In the genomic region with DNA sequence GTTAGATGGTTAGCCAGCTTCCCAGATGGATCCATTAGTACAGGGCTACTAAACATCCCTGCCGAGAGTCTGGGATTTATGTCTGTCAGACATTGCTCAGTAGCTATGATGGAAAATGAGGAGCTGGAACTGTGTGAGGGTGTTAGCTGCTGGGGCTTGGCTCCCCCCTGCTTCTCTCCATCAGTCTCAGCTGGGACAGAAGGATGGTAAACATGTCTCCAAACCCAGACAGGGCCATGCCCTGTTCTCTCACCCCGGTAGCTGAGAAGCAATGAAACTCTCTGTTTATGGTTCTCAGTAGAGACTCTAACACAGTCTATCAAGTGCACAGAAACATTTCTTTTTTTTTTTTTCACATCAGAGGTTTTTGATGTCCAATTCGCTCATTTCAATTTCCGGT, we compare ENCODE assay signal across 26 mouse cellular contexts. TPM values are rescaled to one million over a fixed set of nuclear protein-coding genes. Genes with fewer than 3 reads are reported as not detected.
DNase-seq lines count a peak whose midpoint lies in the region; ATAC-seq and TF ChIP-seq lines count a peak whose summit lies in the region.
"Had no signal": no experiment of that assay in that cellular context is flagged by ENCODE, and none has a peak within 500 bp of the region (broad histone marks: within the 10 kb centered on the region; RNA-seq: fewer than 3 reads in every experiment).

No protein-coding gene starts in this region.

- H3K27ac ChIP-seq in heart, embryonic 12.5 days (ENCODE audit: poor library complexity, severe bottlenecking), result no peak overlapping the region
- H3K27ac ChIP-seq in lung, embryonic 14.5 days (ENCODE audit: low read depth), result no peak overlapping the region
- H3K27ac ChIP-seq in lung, embryonic 16.5 days (ENCODE audit: low read length), result no peak overlapping the region
- H3K27ac ChIP-seq: embryonic facial prominence, embryonic 10.5 days; embryonic facial prominence, embryonic 12.5 days; forebrain, embryonic 13.5 days had no signal

- 0 out of 2 replicates have a peak, but pooled peaks cover 3% of the 10 kb centered on the region for H3K9me3 ChIP-seq in heart, embryonic 12.5 days (replicated peaks)
- H3K9me3 ChIP-seq in lung, embryonic 14.5 days (ENCODE audit: low read depth, low read length), result no peaks in the 10 kb centered on the region
- 0 out of 2 replicates have a peak, but pooled peaks cover 3% of the 10 kb centered on the region for H3K9me3 ChIP-seq in lung, embryonic 16.5 days (ENCODE audit: control insufficient read depth, low read length)
- H3K9me3 ChIP-seq: embryonic facial prominence, embryonic 10.5 days; embryonic facial prominence, embryonic 12.5 days; forebrain, embryonic 13.5 days had no signal

- H3K4me2 ChIP-seq in heart, embryonic 12.5 days, result no peak overlapping the region
- no peak overlapping the region for H3K4me2 ChIP-seq in lung, embryonic 14.5 days
- H3K4me2 ChIP-seq in lung, embryonic 16.5 days (ENCODE audit: low read depth, low read length), result no peak overlapping the region
- H3K4me2 ChIP-seq: embryonic facial prominence, embryonic 12.5 days; forebrain, embryonic 13.5 days had no signal

- TF ChIP-seq CTCF in lung, embryonic 14.5 days (IDR thresholded peaks at IDR 0.05; ENCODE audit: low read depth), result no peak
- no peak for TF ChIP-seq CTCF in lung, adult 2 months (IDR thresholded peaks at IDR 0.05; ENCODE audit: insufficient read depth, low read length)

- no peaks in the 10 kb centered on the region for H3K36me3 ChIP-seq in heart, embryonic 12.5 days
- H3K36me3 ChIP-seq in lung, embryonic 14.5 days (ENCODE audit: insufficient read depth), result no peaks in the 10 kb centered on the region
- H3K36me3 ChIP-seq in lung, embryonic 16.5 days (ENCODE audit: control insufficient read depth, insufficient read depth, low read length), result no peaks in the 10 kb centered on the region
- H3K36me3 ChIP-seq: embryonic facial prominence, embryonic 10.5 days; embryonic facial prominence, embryonic 12.5 days; G1E had no signal

- H3K4me1 ChIP-seq in heart, embryonic 12.5 days (replicated peaks), result peaks cover 3% of the 10 kb centered on the region; the same call in 1 of the 2 replicates
- H3K4me1 ChIP-seq in lung, embryonic 14.5 days (ENCODE audit: insufficient read depth), result no peaks in the 10 kb centered on the region
- H3K4me1 ChIP-seq in lung, embryonic 16.5 days (replicated peaks; ENCODE audit: control insufficient read depth, insufficient read depth, low read length), result no peaks in the 10 kb centered on the region; the same call in 1 of the 2 replicates
- H3K4me1 ChIP-seq in lung, adult 2 months (ENCODE audit: control insufficient read depth, insufficient read depth, low read length), result no peaks in the 10 kb centered on the region
- H3K4me1 ChIP-seq: embryonic facial prominence, embryonic 12.5 days; forebrain, embryonic 13.5 days had no signal

- no peak for TF ChIP-seq POLR2A in lung, adult 2 months (IDR thresholded peaks at IDR 0.05; ENCODE audit: borderline replicate concordance, extremely low read depth, low read depth, low read length)

- no peaks in the 10 kb centered on the region for H3K27me3 ChIP-seq in heart, embryonic 12.5 days (replicated peaks)
- no peaks in the 10 kb centered on the region for H3K27me3 ChIP-seq in lung, embryonic 14.5 days (ENCODE audit: insufficient read depth, low read length)
- no peaks in the 10 kb centered on the region for H3K27me3 ChIP-seq in lung, embryonic 16.5 days (ENCODE audit: control insufficient read depth, insufficient read depth, low read depth, low read length)
- H3K27me3 ChIP-seq: CH12.LX; embryonic facial prominence, embryonic 12.5 days; forebrain, embryonic 13.5 days had no signal

- no peak for ATAC-seq in heart, embryonic 12.5 days (ENCODE audit: insufficient number of reproducible peaks, low FRiP score)
- ATAC-seq in lung, embryonic 14.5 days (ENCODE audit: insufficient read depth), result peak; percentile 28; the same call in 1 of the 2 replicates
- ATAC-seq in lung, embryonic 16.5 days (ENCODE audit: low read depth), result peak; percentile 49; the same call in 1 of the 2 replicates
- ATAC-seq: activated CD4-positive, CD25-positive, alpha-beta regulatory T cell, adult 4 months; CD4-positive, CD25-positive, alpha-beta regulatory T cell, adult 4 months; forebrain, embryonic 13.5 days; Patski had no signal

- 87% methylated on average over 4 of the region's 4 CpGs for WGBS in heart, embryonic 12.5 days
- WGBS in lung, embryonic 14.5 days, result 61% methylated on average over 4 of the region's 4 CpGs
- WGBS in lung, embryonic 16.5 days, result 50% methylated on average over 4 of the region's 4 CpGs
- 71% methylated on average over 4 of the region's 4 CpGs for WGBS in lung, adult 2 months

- H3K9ac ChIP-seq in heart, embryonic 12.5 days, result no peak overlapping the region
- no peak overlapping the region for H3K9ac ChIP-seq in lung, embryonic 14.5 days
- H3K9ac ChIP-seq in lung, embryonic 16.5 days (ENCODE audit: low read length), result no peak overlapping the region
- H3K9ac ChIP-seq: embryonic facial prominence, embryonic 12.5 days; forebrain, embryonic 13.5 days had no signal

- H3K4me3 ChIP-seq in heart, embryonic 12.5 days, result no peak overlapping the region
- no peak overlapping the region for H3K4me3 ChIP-seq in lung, embryonic 14.5 days (ENCODE audit: low read depth, low read length)
- H3K4me3 ChIP-seq in lung, embryonic 16.5 days (ENCODE audit: low read length), result no peak overlapping the region
- H3K4me3 ChIP-seq in lung, adult 2 months (replicated peaks; ENCODE audit: extremely low read depth, low read depth, low read length), result no peak overlapping the region
- H3K4me3 ChIP-seq: embryonic facial prominence, embryonic 10.5 days; embryonic facial prominence, embryonic 12.5 days; forebrain, embryonic 13.5 days had no signal

- peak; percentile 25 for DNase-seq in heart, adult 11 months
- peak; percentile 9 for DNase-seq in lung, embryonic 14.5 days
- DNase-seq in lung, postnatal 36 days, result no peak
- no peak for DNase-seq in lung, adult 2 months
- peak; percentile 54 for DNase-seq in lung, postnatal 10 days
- no peak for DNase-seq in lung, adult 18-20 months
- DNase-seq: adrenal gland, adult 8-10 months; adrenal gland, postnatal 14 days; adrenal gland, postnatal 36 days; B cell, adult 2 months; cerebellum, adult 11-12 months; cerebellum, adult 2 months; cerebellum, adult 9-10 months; cerebellum, postnatal 10 days; cerebellum, postnatal 25 days had no signal

RNA-seq across cellular contexts. Expression of a gene that starts 35.1 kb away (rescaled TPM):
- polyA plus RNA-seq in heart, embryonic 12.5 days (2016; fragmentation: Nextera tagmentation; extraction: Ambion mirVana), result 136 and 137 TPM in 2 replicates
- polyA plus RNA-seq in lung, embryonic 14.5 days (2014; fragmentation: Nextera tagmentation; extraction: Ambion mirVana), result 116 and 117 TPM in 2 replicates
- 116 and 117 TPM in 2 replicates for polyA plus RNA-seq in lung, embryonic 16.5 days (2015; fragmentation: Nextera tagmentation; extraction: Ambion mirVana)
- 21.8 and 29.7 TPM in 2 replicates for polyA plus RNA-seq in lung, adult 2 months (2012; rRNA removed)

RNA-seq across cellular contexts. Expression of a gene that starts 44.1 kb away (rescaled TPM):
- polyA plus RNA-seq in heart, embryonic 12.5 days (2016; fragmentation: Nextera tagmentation; extraction: Ambion mirVana), result 1,038 and 1,054 TPM in 2 replicates
- 838 and 911 TPM in 2 replicates for polyA plus RNA-seq in lung, embryonic 14.5 days (2014; fragmentation: Nextera tagmentation; extraction: Ambion mirVana)
- polyA plus RNA-seq in lung, embryonic 16.5 days (2015; fragmentation: Nextera tagmentation; extraction: Ambion mirVana), result 794 and 878 TPM in 2 replicates
- 238 and 290 TPM in 2 replicates for polyA plus RNA-seq in lung, adult 2 months (2012; rRNA removed)

RNA-seq across cellular contexts. Expression of a gene that starts 57.5 kb away (rescaled TPM):
- polyA plus RNA-seq in heart, embryonic 12.5 days (2016; fragmentation: Nextera tagmentation; extraction: Ambion mirVana), result 7.5 and 13.8 TPM in 2 replicates
- polyA plus RNA-seq in lung, embryonic 14.5 days (2014; fragmentation: Nextera tagmentation; extraction: Ambion mirVana), result 7.2 and 10.0 TPM in 2 replicates
- 5.6 and 6.7 TPM in 2 replicates for polyA plus RNA-seq in lung, embryonic 16.5 days (2015; fragmentation: Nextera tagmentation; extraction: Ambion mirVana)
- 17.4 and 38.3 TPM in 2 replicates for polyA plus RNA-seq in lung, adult 2 months (2012; rRNA removed)
- polyA plus RNA-seq: CD4-positive, CD25-positive, alpha-beta regulatory T cell, adult 4 months; cortical plate, adult 2 months; G1E; Patski had no signal

Comparison
In these comparisons a context has a peak if more than half of its experiments do, and no peak if none do; other contexts are left out.
1. DNase-seq: peak in heart, adult 11 months (single experiment), lung, embryonic 14.5 days (single experiment) and lung, postnatal 10 days (single experiment); none in lung, postnatal 36 days (single experiment), lung, adult 2 months (single experiment) and lung, adult 18-20 months (0 of 2).